Mouse (Mus musculus): ENCODE measurements around the gene Tent4b.

Tent4b gene

DNA sequence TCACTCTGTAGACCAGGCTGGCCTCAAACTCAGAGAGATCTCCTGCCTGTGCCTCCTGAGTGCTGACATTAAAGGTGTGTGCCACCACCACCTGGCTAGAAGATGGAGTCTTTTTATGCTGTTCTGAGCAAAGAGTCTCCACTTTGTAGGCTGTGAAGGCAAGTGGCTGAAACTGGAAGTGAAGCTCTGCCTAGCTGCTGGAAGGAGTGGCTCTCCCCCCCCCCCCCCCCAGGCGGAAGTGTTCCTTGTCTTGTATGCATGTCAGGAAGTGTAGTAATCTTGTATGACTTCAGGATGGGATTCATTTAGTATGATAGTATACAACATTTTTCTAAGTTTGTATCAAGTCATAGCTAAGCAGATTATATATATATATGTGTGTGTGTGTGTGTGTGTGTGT is 29.8 kb downstream of the Tent4b start:
- no peak for DNase-seq

DNA sequence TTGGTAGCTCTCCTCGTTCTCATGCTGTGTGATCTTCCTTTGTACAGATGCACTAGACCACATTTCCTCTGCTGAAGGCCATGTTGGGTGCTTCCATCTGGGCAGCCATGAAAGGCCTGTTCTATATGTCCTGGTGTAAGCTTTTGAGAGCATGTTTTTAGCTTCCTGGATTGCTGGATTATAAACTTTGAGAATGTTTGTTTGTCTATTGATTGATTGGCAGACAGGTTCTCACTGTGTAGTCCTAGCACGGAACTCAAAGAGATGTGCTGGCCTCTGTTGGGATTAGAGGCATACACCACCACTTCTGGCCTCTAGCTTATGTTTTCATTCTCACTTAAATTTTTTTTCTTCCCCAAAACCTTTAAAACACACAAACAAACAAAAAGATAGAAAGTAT is 37.7 kb downstream of the Tent4b start:
- no peak for DNase-seq

DNA sequence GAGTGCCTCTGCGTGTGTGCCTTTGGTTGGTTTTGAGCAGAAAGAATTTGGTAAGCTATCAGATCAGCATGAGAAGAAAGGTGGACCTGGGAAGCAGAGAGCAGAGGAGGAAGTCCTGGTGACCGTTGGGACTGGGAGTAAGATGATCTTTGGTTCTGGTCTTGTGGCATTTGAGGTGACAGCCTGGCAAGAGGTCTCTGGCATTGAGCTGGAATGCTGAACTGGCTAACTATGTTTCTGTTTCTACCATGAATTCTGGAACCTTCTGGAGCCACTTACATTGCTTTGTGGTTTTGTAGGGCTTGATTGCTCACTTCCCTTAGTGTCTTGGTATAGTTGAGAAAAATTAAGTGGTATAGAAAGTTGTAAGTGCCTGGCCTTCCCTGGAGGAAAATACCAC is 38.6 kb downstream of the Tent4b start:
- DNase-seq, result no peak

DNA sequence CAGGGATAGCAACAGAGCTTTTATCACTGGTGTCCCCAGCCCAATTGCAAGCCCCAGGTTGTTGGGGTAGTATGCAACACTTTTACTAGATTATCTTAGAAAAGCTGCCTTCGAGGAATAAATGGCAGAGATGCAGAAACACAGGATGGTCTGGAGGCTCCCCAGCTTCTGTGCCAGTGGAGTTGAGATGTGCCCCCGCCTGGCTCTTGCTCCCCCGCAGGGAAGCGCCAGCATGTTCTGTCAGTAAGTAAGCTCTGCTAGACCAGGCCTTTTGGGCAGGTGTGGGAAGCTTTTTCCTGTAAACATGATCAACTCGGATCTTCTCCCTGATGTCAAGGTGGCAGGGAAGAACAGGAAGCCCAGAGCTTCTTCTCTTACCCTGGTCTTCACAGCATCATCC is 40.3 kb downstream of the Tent4b start:
- no peak for DNase-seq

DNA sequence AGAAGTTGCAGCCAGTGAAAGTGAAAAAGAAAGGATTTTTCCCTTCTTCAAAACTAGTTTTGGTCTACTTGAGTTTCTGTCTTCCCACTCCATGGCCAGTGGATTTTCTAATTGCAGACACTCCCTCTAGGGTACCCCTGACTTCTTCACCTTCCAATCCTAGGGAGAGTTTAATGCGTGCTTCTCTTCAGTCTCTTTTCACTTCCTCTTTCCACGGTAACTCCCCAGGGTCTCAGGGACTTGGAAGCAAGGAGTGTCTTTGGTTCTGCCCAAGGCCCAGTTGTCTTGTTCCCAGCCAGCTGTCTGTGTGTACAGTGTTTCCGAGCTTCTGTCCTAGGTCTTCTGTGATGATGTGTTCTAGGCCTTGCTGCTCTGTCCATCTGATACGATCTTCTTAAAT is 42.9 kb downstream of the Tent4b start:
- no peak for DNase-seq

DNA sequence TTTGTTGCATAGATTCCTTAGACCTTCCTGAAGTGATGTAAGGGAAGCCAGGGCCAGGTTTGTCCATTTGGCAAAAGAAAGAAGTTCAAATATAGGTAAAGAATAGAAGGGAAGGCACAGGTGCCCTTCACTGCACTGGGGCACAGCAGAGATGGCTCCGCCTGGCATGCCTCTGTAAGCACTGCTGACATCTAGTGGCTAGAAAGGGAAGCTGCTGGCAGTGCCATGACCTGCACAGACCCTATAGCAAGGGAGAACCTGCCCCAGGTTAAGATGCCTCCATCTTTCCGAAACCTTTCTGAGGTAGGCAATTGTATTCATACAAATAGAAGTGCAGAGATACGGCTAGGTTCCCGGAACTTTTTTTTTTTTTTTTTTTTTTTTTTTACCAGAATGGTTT is 45.3 kb downstream of the Tent4b start:
- peak; percentile 57 for DNase-seq

DNA sequence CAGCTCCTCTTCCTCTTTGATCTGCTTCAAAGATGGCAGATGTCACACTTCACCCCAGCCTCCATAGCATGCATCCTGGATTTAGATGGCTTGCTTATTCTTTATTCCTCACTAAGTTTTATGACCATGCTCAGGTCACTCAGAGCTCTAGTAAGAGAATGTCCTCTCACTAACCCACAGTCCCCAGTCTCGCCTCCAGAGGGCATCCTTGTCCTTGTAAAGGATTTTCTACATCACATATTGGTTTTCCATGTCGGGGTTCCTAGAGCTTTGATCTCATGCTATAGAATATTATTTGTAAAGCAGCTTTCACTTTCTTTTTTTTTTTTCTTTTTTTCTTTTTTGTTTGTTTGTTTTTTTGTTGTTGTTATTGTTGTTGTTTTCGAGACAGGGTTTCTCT is 53.8 kb downstream of the Tent4b start:
- no peak for DNase-seq

DNA sequence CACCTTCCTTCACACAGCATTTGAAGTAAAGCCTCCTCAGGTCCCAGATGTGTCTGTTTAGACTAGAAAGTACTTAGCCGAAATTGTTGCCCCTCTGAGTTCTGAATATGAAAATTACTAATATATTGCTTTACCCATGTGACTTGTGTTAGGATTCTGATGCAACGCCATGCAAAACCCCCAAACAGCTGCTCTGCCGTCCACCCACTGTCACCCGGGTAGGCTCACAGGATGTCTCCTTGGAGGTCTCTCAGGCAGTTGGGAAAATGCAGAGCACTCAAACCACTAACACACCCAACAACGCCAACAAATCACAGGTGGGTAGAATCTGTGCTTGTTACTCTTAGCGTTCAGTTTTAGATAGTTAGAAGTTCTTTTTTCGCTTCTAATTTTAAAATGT is 55.9 kb downstream of the Tent4b start:
- no peak for DNase-seq

DNA sequence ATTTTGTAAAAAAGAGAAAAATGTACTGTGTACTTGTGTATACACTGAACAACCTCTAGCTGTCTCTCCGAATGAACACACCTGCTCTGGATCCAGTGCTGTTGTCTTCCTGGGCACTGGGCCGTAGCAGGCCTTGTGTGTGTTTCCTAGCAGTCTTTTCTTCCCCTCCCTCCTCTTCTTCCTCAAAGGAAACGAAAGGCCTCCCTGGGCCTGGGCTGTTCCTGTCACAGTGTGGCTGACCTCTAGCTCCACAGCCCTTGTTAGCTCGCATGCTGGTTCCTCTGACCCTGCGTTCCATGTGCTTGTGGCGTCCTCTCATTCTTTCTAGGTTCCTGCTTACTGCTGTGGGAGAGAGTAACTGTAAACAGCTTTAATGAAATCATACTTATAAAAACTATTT is 59.0 kb downstream of the Tent4b start:
- DNase-seq, result no peak

DNA sequence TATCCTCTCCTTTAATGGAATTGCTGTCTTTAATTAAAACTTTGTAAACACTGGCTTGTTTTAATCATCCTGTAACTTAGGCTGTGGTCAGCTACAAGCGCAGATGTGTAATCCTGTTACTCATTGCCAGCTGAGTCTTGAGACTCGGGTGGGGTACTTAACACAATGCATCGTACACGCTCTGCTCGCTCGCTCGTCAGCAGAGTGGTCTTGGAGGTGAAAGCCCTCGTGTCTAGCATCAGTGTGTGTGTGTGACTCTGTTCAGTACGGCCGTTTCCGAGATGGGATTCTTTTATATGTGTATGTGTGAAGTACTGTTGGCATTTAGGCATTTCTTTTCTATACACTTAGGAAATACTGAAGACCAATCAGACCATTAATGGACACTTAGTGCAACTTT is 59.5 kb downstream of the Tent4b start:
- no peak for DNase-seq

DNA sequence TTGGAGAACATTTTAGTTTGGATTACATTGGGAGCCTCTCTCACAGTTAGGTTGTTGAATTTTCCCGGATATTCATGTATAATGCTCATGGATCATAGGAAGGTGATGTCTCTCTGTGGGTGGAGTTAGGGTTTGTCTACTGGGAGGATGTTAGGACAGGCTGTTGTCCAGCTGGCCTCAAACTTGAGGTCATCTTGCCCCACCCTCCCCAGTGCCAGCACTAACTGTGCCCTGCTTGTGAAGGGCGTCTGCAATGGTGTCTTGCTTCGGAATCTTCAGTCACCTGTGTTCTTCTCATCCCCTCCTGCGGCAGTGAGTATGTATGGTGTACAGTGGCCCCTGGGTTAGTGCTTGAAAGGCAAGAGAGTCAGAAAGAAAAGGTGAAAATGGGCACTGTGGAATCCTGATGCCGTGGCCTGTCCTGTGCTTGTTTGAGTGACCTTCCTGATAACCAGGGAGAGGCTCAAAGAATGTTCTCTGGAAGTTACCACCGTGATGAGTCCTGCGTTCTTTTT is 61.5 kb downstream of the Tent4b start:
- no peak for DNase-seq

DNA sequence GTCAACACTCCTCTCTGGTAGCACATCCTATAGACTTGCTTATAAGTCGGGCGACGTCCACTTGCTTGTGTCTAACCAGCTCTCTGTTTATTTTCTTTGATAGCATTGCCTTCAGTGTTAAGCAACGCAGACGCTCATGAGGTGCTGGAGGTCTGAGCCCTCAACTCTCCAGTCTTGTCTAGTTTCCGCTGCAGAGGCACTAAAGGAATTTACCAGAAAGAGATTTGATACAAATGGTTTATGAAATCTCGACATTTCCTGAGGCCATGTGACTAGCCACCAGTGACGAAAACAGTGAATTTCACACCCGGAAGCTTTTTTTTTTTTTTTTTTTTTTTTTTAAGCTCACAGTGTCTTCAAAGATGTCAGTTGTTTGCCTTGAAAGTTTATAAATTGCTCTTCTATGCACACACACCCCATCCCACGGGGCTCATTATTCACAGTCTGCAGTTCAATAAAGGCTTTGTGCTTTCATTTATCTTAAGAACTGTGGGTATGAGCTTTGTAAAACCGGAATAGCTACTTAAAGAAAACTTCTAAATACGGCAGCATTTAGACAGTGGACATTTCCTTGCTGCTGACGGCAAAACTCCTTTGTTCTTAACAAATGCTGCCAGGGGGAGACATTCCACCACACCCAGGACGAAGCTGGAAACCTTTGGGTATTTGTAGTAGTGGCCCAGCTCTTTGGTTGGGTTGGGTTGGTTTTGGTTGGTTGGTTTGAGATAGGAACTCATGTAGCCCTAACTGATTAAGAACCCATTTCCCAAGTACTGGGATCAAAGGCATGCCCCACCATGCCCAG is 64.0 kb downstream of the Tent4b start:
- DNase-seq, result no peak

DNA sequence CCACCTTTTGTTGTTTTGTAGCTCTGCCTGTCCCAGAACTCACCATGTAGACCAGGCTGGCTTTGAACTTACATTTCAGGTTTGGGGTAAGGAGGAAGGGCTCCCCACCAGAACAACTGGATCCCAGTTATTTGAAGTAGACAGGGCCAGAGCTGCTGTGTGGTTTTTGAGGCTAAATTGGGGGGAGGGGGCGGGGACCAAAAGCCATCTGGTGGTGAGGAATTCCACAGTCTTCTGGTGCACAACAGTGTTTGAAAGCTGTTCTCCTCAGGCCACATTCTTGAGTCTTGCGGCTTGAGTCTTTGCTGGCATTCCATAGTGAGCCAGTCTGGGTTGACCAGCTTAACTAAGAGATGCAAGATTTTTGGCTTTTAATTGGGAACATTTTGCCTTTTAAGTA is 66.5 kb downstream of the Tent4b start:
- DNase-seq, result no peak

DNA sequence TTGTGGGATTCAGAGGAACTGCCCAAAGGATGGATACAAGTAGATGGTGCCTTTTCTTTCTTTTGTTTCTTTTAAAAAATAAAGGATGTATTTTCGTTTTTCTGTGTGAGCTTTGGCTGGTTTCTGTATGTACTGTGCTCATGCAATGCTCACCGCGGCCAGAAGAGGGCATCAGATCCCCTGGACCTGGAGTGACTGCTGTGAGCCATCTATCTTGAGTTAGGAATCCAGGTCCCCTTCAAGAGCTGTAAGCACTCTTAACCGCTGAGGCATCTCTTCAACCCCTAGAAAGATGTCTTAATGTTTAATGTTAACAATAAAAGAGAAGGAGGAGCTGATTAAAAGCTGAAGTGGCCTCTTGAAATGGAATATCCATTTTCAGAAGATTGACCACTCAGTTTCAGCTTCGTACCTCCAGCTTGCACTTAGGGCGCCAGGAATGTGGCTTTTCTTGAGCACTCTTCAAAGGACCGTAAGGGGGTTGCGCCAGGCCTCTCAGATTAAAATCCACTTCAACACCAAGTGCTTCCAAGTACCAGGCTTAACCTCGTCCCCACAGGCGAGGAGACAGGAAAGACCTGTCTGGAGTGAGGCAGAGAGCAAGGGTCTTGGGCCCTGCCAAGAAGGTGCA is 67.3 kb downstream of the Tent4b start:
- peak; percentile 62 for DNase-seq

DNA sequence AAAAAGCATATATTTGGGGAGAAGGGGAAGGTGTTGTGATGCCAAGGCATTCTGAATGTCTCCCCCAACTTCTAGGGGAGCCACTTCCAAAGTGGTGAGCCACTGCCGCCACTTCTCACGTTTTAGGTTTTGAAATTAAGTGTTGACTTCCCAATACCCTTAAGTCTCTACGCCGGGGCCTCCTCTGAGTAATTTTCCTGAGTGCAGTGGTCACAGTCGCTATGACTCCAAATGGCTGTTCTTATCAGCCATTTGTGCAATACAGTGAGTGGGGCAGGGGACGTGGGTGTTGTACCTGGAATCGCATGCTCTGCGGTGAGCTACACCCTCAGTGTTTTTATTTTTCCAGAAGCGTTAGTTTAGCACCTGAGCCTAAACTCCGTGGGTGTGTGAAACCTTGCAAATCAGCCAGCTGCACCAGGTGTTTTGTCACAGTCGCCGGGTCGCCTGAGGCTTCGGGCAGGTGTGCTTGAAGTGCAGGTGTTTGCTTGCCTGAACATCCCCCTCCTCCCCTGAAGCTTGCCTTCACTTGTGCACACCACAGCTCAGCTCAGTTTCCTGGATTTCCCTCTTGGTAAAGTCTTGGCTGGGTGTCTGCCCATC is 67.9 kb downstream of the Tent4b start:
- no peak for DNase-seq

DNA sequence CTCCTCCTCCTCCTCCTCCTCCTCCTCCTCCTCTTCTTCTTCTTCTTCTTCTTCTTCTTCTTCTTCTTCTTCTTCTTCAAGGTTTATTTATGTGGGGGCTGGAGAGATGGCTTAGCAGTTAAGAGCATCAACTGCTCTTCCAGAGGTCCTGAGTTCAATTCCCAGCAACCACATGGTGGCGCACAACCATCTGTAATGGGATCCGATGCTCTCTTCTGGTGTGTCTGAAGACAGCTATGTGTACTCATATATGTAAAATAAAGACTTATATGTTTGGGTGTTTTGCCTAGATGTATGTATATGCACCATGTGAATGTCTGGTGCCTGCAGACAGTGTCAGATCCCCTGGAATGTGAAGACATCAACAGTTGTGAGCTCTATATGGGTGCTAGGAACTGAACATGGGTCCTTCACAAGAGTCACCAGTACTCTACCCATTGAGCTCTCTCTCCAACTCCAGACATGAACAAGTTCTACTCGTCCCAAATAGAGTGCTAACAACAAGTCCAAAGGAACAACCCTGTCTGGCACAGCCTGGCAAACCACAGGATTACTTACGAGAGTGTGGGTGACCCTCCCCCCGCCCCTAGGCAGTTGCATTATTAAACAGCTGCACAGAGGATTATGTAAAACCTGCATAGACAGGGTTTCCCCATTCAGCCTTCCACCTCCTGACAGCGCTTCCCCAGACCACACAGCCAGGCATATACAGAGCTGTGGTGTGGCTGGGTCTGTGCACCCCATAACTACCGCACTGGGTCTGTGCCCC is 70.3 kb downstream of the Tent4b start:
- DNase-seq, result no peak

DNA sequence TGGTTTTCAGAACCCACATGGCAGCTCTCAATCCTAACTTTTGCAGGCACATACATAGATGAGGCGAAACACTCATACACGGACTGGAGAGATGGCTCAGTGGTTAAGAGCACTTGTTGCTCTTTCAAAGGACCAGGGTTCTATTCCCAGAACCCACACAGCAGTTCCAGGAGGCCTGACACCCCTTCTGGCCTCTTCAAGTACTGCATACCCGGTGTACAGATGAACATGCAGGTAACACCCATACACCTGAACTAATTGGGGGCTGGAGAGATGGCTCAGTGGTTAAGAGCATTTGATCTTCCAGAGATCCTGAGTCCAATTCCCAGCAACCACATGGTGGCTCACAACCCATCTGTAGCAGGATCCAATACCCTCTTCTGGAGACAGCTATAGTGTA is 71.1 kb downstream of the Tent4b start:
- DNase-seq, result no peak

DNA sequence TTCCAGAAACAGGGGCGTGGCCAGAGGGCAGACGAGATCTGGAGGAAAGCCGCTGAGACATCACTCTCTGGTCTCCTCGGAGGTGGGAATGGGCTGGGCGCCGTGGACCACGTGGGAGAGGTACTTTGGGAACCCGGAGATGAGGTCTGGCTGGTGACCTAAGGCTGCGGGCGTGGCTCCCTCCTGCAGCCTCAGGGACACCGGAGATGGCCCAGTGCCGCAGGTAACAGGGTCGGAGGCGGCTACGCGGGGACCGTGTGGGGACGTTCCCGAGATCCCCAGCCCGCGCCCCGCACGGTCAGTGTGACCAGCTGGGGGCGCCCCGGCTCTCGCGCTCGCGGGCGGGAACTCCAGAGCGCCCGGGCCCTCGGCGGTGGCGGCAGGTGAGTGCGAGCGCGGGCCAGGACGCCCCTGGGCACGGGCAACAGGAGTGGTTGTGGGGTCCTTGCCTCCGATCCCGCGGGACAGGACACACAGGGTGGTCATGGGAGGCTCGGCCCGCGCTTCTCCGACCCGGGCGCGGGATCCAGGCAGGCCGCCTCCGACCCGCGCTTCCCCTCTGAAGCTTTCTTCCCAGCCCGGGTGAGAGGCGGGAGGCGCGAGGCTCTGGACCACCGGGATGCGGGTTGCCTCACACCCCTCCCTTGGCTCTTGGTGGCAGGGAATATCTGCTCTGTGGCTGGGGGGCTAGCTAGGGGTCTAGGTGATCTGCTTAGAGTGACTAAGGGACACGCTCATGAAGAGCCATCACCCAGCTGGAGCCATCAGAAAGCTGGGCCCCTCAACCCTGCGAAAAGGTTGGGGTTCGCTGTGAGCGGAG is 73.4 kb downstream of the Tent4b start, which contains the start of gene Adcy7:
Gene Adcy7, plus strand, starts transcription at position 173 of the 820 bp plus-strand sequence.
- peak; percentile 53 for DNase-seq

DNA sequence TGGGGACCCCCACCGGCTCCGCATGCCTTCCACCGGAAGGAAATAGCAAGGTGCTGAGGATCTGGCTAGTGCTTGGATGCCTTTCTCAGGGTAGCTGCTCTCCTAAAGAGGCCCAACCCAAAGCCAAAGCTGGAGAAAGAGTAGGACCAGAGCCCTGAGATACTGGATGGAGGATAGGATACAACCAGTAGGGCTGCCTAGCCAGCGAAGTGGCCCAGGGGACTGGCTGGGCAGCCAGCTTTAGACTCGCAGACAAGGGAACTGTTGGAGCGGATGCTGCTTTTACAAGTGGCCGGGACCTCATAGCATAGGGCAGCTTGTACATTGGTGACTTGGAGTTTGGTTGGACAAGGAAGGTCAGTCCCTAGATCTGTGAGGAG is 74.0 kb downstream of the Tent4b start:
- DNase-seq, result no peak

DNA sequence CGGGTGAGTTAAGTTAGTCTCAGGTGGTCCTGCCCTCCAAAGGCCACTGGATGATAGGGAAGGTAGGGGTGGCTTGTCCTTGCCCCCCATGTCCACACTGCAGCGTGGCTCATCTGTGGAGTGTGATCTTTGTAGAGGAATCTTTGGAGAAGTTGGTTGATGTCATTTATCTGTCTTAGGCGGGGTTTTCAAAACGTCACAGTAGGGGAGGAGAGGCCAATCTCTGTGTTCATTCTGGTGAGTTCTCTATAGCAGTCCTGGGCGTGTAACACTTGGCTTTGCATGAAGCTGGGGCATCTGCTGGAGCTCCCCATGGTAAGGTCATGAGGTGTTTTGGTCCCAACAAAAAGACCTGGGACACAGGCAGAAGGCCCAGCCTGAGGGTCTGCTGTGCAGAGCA is 75.1 kb downstream of the Tent4b start:
- DNase-seq, result no peak

DNA sequence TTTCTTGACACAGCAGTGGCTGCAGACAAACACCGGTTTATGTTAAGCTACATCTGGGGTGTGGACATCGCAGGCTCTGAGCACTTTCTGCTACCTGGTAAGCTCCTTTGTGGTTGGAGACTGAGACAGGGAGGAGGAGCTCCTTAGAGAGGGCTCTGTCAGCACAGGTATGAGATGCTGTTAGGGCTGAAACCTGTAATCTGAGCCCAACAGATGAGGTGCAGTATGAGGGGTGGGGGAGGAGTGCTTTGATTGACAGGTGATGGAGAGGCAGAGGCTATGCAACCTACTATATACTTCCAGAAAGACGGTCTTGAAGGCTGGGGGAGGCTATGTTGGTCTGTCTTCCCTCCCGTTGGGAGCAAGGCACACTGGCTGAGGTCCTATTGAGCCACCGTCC is 80.2 kb downstream of the Tent4b start:
- no peak for DNase-seq

DNA sequence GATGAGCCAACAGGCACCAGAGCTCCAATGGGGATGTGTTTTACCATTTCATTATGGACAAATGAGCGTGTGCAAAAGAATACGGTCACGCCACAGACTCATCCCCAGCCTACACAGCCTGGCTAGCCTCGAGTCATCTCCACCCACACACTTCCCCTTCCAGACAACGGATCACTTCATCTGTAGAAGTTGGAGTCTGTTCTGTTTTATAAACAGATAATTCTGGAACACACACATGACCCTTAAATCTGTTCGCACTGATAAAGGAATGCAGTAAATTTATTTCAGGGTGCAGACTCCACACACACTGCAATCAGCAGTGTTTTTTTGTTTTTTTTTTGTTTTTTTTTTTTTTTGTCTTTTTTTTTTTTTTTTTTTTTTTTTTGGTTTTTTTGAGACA is 80.7 kb downstream of the Tent4b start:
- no peak for DNase-seq
